Mouse (Mus musculus) MEL (cell line): ENCODE results near the gene Rangap1. TPM values are rescaled to one million over a fixed set of nuclear protein-coding genes. Genes with fewer than 3 reads are reported as not detected.
A peak's percentile ranks its signal among the peaks of the same experiment; 100 is the strongest.

Experiments used
- DNase-seq: peaks from one replicate; pipeline ENCODE4 v3.0.0; 2011; ENCODE audit warnings: low read depth, low spot score
- H3K27ac ChIP-seq: 2 replicates; pipeline ENCODE4 v1.5.1; 2012; ENCODE audit warnings: low read depth, mild to moderate bottlenecking, control low read depth, low read length, moderate library complexity; ENCODE audit not compliant: control insufficient read depth
- H3K27me3 ChIP-seq, 2 experiments: fragments of 150-350 bp in 1 of 2; sonication (generic) in 1 of 2; 2 replicates each; pipeline ENCODE4 v1.6.1; 2012; ENCODE audit warnings: low read length in 2 of 2, mild to moderate bottlenecking in 2 of 2, improper control_type of control experiment in 1 of 2, moderate library complexity in 1 of 2; ENCODE audit not compliant: insufficient read depth in 2 of 2, control insufficient read depth in 1 of 2
- H3K36me3 ChIP-seq, 2 experiments: 2 replicates each; pipeline ENCODE4 v1.6.1; 2012 to 2014; ENCODE audit warnings: low read length in 2 of 2, improper control_type of control experiment in 1 of 2, inconsistent platforms in 1 of 2, mild to moderate bottlenecking in 1 of 2; ENCODE audit not compliant: insufficient read depth in 2 of 2, control insufficient read depth in 1 of 2
- H3K4me1 ChIP-seq, 2 experiments: fragments of 150-350 bp in 1 of 2; sonication (generic) in 1 of 2; 2 replicates each; pipeline ENCODE4 v1.6.1; 2012; ENCODE audit warnings: low read length in 2 of 2, improper control_type of control experiment in 1 of 2, mild to moderate bottlenecking in 1 of 2; ENCODE audit not compliant: insufficient read depth in 2 of 2, control insufficient read depth in 1 of 2
- H3K4me3 ChIP-seq, 2 experiments: fragments of 150-350 bp in 1 of 2; sonication (generic) in 1 of 2; 2 replicates each; pipeline ENCODE4 v1.5.1; 2012; ENCODE audit warnings: low read depth in 2 of 2, low read length in 2 of 2, mild to moderate bottlenecking in 2 of 2, moderate library complexity in 2 of 2, control low read depth in 1 of 2, improper control_type of control experiment in 1 of 2; ENCODE audit not compliant: control insufficient read depth in 1 of 2, insufficient read depth in 1 of 2
- H3K79me2 ChIP-seq: 2 replicates; pipeline ENCODE4 v1.6.1; 2012; ENCODE audit warnings: mild to moderate bottlenecking, low read length, moderate library complexity; ENCODE audit not compliant: control insufficient read depth, poor library complexity, insufficient read depth
- H3K9ac ChIP-seq: 2 replicates; pipeline ENCODE4 v1.6.1; 2012; ENCODE audit warnings: low read depth, mild to moderate bottlenecking, control low read depth, low read length, moderate library complexity; ENCODE audit not compliant: control insufficient read depth, poor library complexity, severe bottlenecking
- H3K9me3 ChIP-seq: fragments of 150-350 bp; sonication (generic); replicated peaks from 2 replicates; pipeline ENCODE4 v1.6.1; 2012; ENCODE audit warnings: mild to moderate bottlenecking, low read length, improper control_type of control experiment, moderate library complexity; ENCODE audit not compliant: insufficient read depth
- BHLHE40 ChIP-seq: IDR thresholded peaks from 2 replicates; pipeline ENCODE4 v1.6.1; 2012; ENCODE audit warnings: low read depth, mild to moderate bottlenecking, inconsistent platforms, low read length, improper control_type of control experiment, borderline replicate concordance
- CHD1 ChIP-seq: IDR thresholded peaks from 2 replicates; pipeline ENCODE4 v1.6.1; 2012; ENCODE audit warnings: low read depth, mild to moderate bottlenecking, inconsistent platforms, low read length, improper control_type of control experiment
- CHD2 ChIP-seq: IDR thresholded peaks from 2 replicates; pipeline ENCODE4 v1.6.1; 2011; ENCODE audit warnings: low read length, improper control_type of control experiment
- CTCF ChIP-seq, 3 experiments: IDR thresholded peaks in 2 of 3; conservative IDR thresholded peaks in 1 of 3; 2 replicates each; pipeline ENCODE4 v1.5.1; 2011 to 2012; ENCODE audit warnings: low read length in 3 of 3, low read depth in 2 of 3, mild to moderate bottlenecking in 2 of 3, improper control_type of control experiment in 1 of 3, inconsistent platforms in 1 of 3, mixed read lengths in 1 of 3, moderate library complexity in 1 of 3; ENCODE audit not compliant: control insufficient read depth in 1 of 3, insufficient read depth in 1 of 3, poor library complexity in 1 of 3, severe bottlenecking in 1 of 3
- E2F4 ChIP-seq: IDR thresholded peaks from 2 replicates; pipeline ENCODE4 v1.6.1; 2011; ENCODE audit warnings: low read depth, low read length, improper control_type of control experiment, borderline replicate concordance
- ELF1 ChIP-seq: IDR thresholded peaks from 2 replicates; pipeline ENCODE4 v1.6.1; 2014; ENCODE audit warnings: low read depth, mild to moderate bottlenecking, inconsistent platforms, low read length, improper control_type of control experiment, moderate library complexity
- EP300 ChIP-seq, 2 experiments: IDR thresholded peaks; 2 replicates each; pipeline ENCODE4 v1.6.1; 2011; ENCODE audit warnings: improper control_type of control experiment in 2 of 2, low read length in 2 of 2, low read depth in 1 of 2, mild to moderate bottlenecking in 1 of 2
- GABPA ChIP-seq: IDR thresholded peaks from 2 replicates; pipeline ENCODE4 v1.6.1; 2012; ENCODE audit warnings: low read depth, mild to moderate bottlenecking, inconsistent platforms, low read length, improper control_type of control experiment, moderate library complexity
- GATA1 ChIP-seq: IDR thresholded peaks from 2 replicates; pipeline ENCODE4 v1.6.1; 2011; ENCODE audit warnings: low read depth, low read length, improper control_type of control experiment
- HCFC1 ChIP-seq: IDR thresholded peaks from 2 replicates; pipeline ENCODE4 v1.6.1; 2012; ENCODE audit warnings: low read depth, mild to moderate bottlenecking, inconsistent platforms, low read length, improper control_type of control experiment, moderate library complexity
- JUND ChIP-seq: IDR thresholded peaks from 2 replicates; pipeline ENCODE4 v1.6.1; 2011; ENCODE audit warnings: low read depth, mild to moderate bottlenecking, improper control_type of control experiment, low read length
- KAT2A ChIP-seq: conservative IDR thresholded peaks from 2 replicates; pipeline ENCODE4 v1.6.1; 2012; ENCODE audit warnings: low read depth, low read length, improper control_type of control experiment, inconsistent platforms
- MAFK ChIP-seq: IDR thresholded peaks from 2 replicates; pipeline ENCODE4 v1.6.1; 2011; ENCODE audit warnings: low read depth, mild to moderate bottlenecking, low read length, improper control_type of control experiment, borderline replicate concordance
- MAX ChIP-seq: IDR thresholded peaks from 2 replicates; pipeline ENCODE4 v1.6.1; 2011; ENCODE audit warnings: low read length, improper control_type of control experiment
- MAZ ChIP-seq: IDR thresholded peaks from 2 replicates; pipeline ENCODE4 v1.6.1; 2012; ENCODE audit warnings: low read depth, mild to moderate bottlenecking, inconsistent platforms, low read length, improper control_type of control experiment
- MEF2A ChIP-seq: IDR thresholded peaks from 2 replicates; pipeline ENCODE4 v1.6.1; 2014; ENCODE audit warnings: low read depth, mild to moderate bottlenecking, inconsistent platforms, low read length, improper control_type of control experiment; ENCODE audit not compliant: poor library complexity, insufficient replicate concordance, severe bottlenecking; ENCODE audit errors: extremely low read depth
- MXI1 ChIP-seq: IDR thresholded peaks from 2 replicates; pipeline ENCODE4 v1.6.1; 2011; ENCODE audit warnings: mild to moderate bottlenecking, low read depth, low read length, improper control_type of control experiment
- MYB ChIP-seq: IDR thresholded peaks from 2 replicates; pipeline ENCODE4 v1.6.1; 2011; ENCODE audit warnings: mild to moderate bottlenecking, low read depth, low read length, improper control_type of control experiment
- MYC ChIP-seq: IDR thresholded peaks from 2 replicates; pipeline ENCODE4 v1.6.1; 2011; ENCODE audit warnings: low read depth, mild to moderate bottlenecking, low read length, improper control_type of control experiment, moderate library complexity
- NELFE ChIP-seq: IDR thresholded peaks from 2 replicates; pipeline ENCODE4 v1.6.1; 2011; ENCODE audit warnings: low read depth, low read length, improper control_type of control experiment
- NRF1 ChIP-seq: IDR thresholded peaks from 2 replicates; pipeline ENCODE4 v1.6.1; 2014; ENCODE audit warnings: low read depth, mild to moderate bottlenecking, inconsistent platforms, low read length, improper control_type of control experiment, moderate library complexity; ENCODE audit not compliant: poor library complexity, insufficient read depth, severe bottlenecking
- POLR2A ChIP-seq, 2 experiments: IDR thresholded peaks; 2 replicates each; pipeline ENCODE4 v1.6.1; 2011 to 2012; ENCODE audit warnings: low read length in 2 of 2, mild to moderate bottlenecking in 2 of 2, control low read depth in 1 of 2, improper control_type of control experiment in 1 of 2, low read depth in 1 of 2, moderate library complexity in 1 of 2; ENCODE audit not compliant: control insufficient read depth in 1 of 2, insufficient read depth in 1 of 2, poor library complexity in 1 of 2
- POLR2AphosphoS2 ChIP-seq: IDR thresholded peaks from 2 replicates; pipeline ENCODE4 v1.6.1; 2011; ENCODE audit warnings: low read length, improper control_type of control experiment
- POLR2AphosphoS5 ChIP-seq: IDR thresholded peaks from 2 replicates; pipeline ENCODE4 v1.6.1; 2012; ENCODE audit warnings: low read depth, borderline replicate concordance, mild to moderate bottlenecking, inconsistent platforms, low read length, moderate library complexity, mixed read lengths
- RAD21 ChIP-seq: IDR thresholded peaks from 2 replicates; pipeline ENCODE4 v1.6.1; 2011; ENCODE audit warnings: mild to moderate bottlenecking, low read depth, low read length, improper control_type of control experiment
- RCOR1 ChIP-seq: IDR thresholded peaks from 2 replicates; pipeline ENCODE4 v1.6.1; 2012; ENCODE audit warnings: low read depth, mild to moderate bottlenecking, inconsistent platforms, low read length, improper control_type of control experiment
- SIN3A ChIP-seq: IDR thresholded peaks from 2 replicates; pipeline ENCODE4 v1.6.1; 2012; ENCODE audit warnings: low read length, improper control_type of control experiment, inconsistent platforms
- SMC3 ChIP-seq: IDR thresholded peaks from 2 replicates; pipeline ENCODE4 v1.6.1; 2011; ENCODE audit warnings: low read depth, low read length, improper control_type of control experiment
- TAL1 ChIP-seq: IDR thresholded peaks from 2 replicates; pipeline ENCODE4 v1.6.1; 2012; ENCODE audit warnings: mild to moderate bottlenecking, inconsistent platforms, low read length, moderate library complexity, mixed read lengths
- TBP ChIP-seq: IDR thresholded peaks from 2 replicates; pipeline ENCODE4 v1.8.0; 2011; ENCODE audit warnings: low read depth, low read length, improper control_type of control experiment
- TCF12 ChIP-seq: IDR thresholded peaks from 2 replicates; pipeline ENCODE4 v1.6.1; 2014; ENCODE audit warnings: low read depth, mild to moderate bottlenecking, inconsistent platforms, low read length, improper control_type of control experiment, moderate library complexity
- UBTF ChIP-seq: IDR thresholded peaks from 2 replicates; pipeline ENCODE4 v1.6.1; 2012; ENCODE audit warnings: low read depth, mild to moderate bottlenecking, inconsistent platforms, low read length, improper control_type of control experiment, moderate library complexity, borderline replicate concordance; ENCODE audit not compliant: insufficient read depth
- USF1 ChIP-seq: IDR thresholded peaks from 2 replicates; pipeline ENCODE4 v1.6.1; 2014; ENCODE audit warnings: low read depth, mild to moderate bottlenecking, inconsistent platforms, low read length, improper control_type of control experiment, moderate library complexity
- USF2 ChIP-seq, 2 experiments: IDR thresholded peaks; 2 replicates each; pipeline ENCODE4 v1.6.1; 2011 to 2012; ENCODE audit warnings: improper control_type of control experiment in 2 of 2, low read length in 2 of 2, borderline replicate concordance in 1 of 2, inconsistent platforms in 1 of 2, low read depth in 1 of 2, mild to moderate bottlenecking in 1 of 2; ENCODE audit not compliant: insufficient read depth in 1 of 2
- ZC3H11A ChIP-seq: IDR thresholded peaks from 2 replicates; pipeline ENCODE4 v1.6.1; 2012; ENCODE audit warnings: low read depth, mild to moderate bottlenecking, inconsistent platforms, low read length, improper control_type of control experiment
- ZKSCAN1 ChIP-seq: IDR thresholded peaks from 2 replicates; pipeline ENCODE4 v1.6.1; 2012; ENCODE audit warnings: low read depth, mild to moderate bottlenecking, inconsistent platforms, low read length, improper control_type of control experiment, moderate library complexity
- ZMIZ1 ChIP-seq: IDR thresholded peaks from 2 replicates; pipeline ENCODE4 v1.6.1; 2012; ENCODE audit warnings: low read depth, mild to moderate bottlenecking, inconsistent platforms, low read length, improper control_type of control experiment, moderate library complexity
- ZNF384 ChIP-seq: IDR thresholded peaks from 2 replicates; pipeline ENCODE4 v1.6.1; 2012; ENCODE audit warnings: low read depth, mild to moderate bottlenecking, inconsistent platforms, low read length, improper control_type of control experiment
- polyA plus RNA-seq, 2 experiments: library from polyadenylated mRNA; stranded (reverse) in 1 of 2; unstranded in 1 of 2; fragments of >175 nt in 1 of 2; fragments of >200 nt in 1 of 2; gene quantifications; 2 replicates each; pipeline versions ENCODE4 v1.2.1 to v1.2.4; 2012; ENCODE audit warnings: low replicate concordance in 2 of 2, low read depth in 1 of 2; ENCODE audit not compliant: insufficient read length in 2 of 2, insufficient read depth in 1 of 2, missing spikeins in 1 of 2
- total RNA-seq: library from RNA; depleted of rRNA; stranded (reverse); fragments of 300-350 nt; gene quantifications from 2 replicates; pipeline ENCODE4 v1.2.3, GENCODE M21; 2012

Gene Rangap1
- total and polyA plus RNA-seq, 3 experiments, result 191 to 281 TPM; not detected in 1

- DNase-seq, result peak; percentile 38
- Histone ChIP-seq H3K27ac (peak overlapping the region; percentile 2; the same call in 1 of the 2 replicates), H3K79me2 (no peaks in the 10 kb centered on the region), H3K27me3 (no peaks in the 10 kb centered on the region), H3K4me1 (peaks cover 17 to 30% of the 10 kb centered on the region in 2 experiments), H3K9me3 (no peaks in the 10 kb centered on the region), H3K9ac (no peak overlapping the region), H3K36me3 (peaks cover 2 to 30% of the 10 kb centered on the region in 2 experiments; a peak in 3 of 4 replicates), H3K4me3 (no peak overlapping the region)
- no peak for TF ChIP-seq MXI1
- no peak for TF ChIP-seq RAD21
- peak; percentile 54 for TF ChIP-seq TAL1
- TF ChIP-seq ZNF384, result no peak
- no peak for TF ChIP-seq POLR2AphosphoS2
- no peak for TF ChIP-seq CTCF (IDR thresholded peaks at IDR 0.05 in 2 of 3, conservative IDR thresholded peaks at IDR 0.05 in 1 of 3; ENCODE audit: control insufficient read depth in 1 of 3, insufficient read depth in 1 of 3, low read depth in 2 of 3, low read length in 3 of 3, poor library complexity in 1 of 3, severe bottlenecking in 1 of 3)
- no peak for TF ChIP-seq USF1
- no peak for TF ChIP-seq UBTF
- 0 out of 2 replicates have a peak, but pooled peaks have one; percentile 15 for TF ChIP-seq SIN3A
- peak; percentile 41; the same call in 1 of the 2 replicates for TF ChIP-seq TCF12
- peak; percentile 39; the same call in 1 of the 2 replicates for TF ChIP-seq GATA1
- TF ChIP-seq RCOR1, result no peak
- TF ChIP-seq POLR2A (IDR thresholded peaks at IDR 0.05; ENCODE audit: control insufficient read depth in 1 of 2, insufficient read depth in 1 of 2, low read depth in 1 of 2, low read length in 2 of 2, poor library complexity in 1 of 2), result no peak
- no peak for TF ChIP-seq USF2 (IDR thresholded peaks at IDR 0.05; ENCODE audit: borderline replicate concordance in 1 of 2, insufficient read depth in 1 of 2, low read depth in 1 of 2, low read length in 2 of 2)
- TF ChIP-seq SMC3, result no peak
- TF ChIP-seq MAFK, result no peak
- no peak for TF ChIP-seq NRF1
- no peak for TF ChIP-seq MAZ
- TF ChIP-seq MEF2A, result no peak
- TF ChIP-seq BHLHE40, result no peak
- TF ChIP-seq POLR2AphosphoS5, result no peak
- TF ChIP-seq NELFE, result no peak
- TF ChIP-seq TBP, result no peak
- peak in 1 of 2 experiments; percentile 50; a peak in 1 of 4 replicates for TF ChIP-seq EP300 (IDR thresholded peaks at IDR 0.05; ENCODE audit: low read depth in 1 of 2, low read length in 2 of 2)
- no peak for TF ChIP-seq E2F4
- no peak for TF ChIP-seq KAT2A
- TF ChIP-seq HCFC1, result no peak
- TF ChIP-seq ZMIZ1, result no peak
- TF ChIP-seq ELF1, result no peak
- no peak for TF ChIP-seq JUND
- no peak for TF ChIP-seq MAX
- TF ChIP-seq ZKSCAN1, result no peak
- no peak for TF ChIP-seq ZC3H11A
- TF ChIP-seq MYB, result no peak
- no peak for TF ChIP-seq CHD2
- TF ChIP-seq MYC, result no peak
- no peak for TF ChIP-seq GABPA
- TF ChIP-seq CHD1, result no peak
Measured at GRCm38 (mm10) chr15:81764573-81764972, 19.2 kb upstream of the Rangap1 start.
